Mouse (Mus musculus) retina, postnatal 1 day (tissue): ENCODE measurements around the gene Dpt.
A peak's percentile ranks its signal among the peaks of the same experiment; 100 is the strongest.
"Not testable (repeated sequence)": the region's sequence is repeated elsewhere in the genome, so short reads cannot be mapped to it uniquely, and the experiment has no call there.

ENCODE experiments used
- DNase-seq: peaks from one replicate; pipeline ENCODE4 v3.0.0-alpha.2; 2012

The Dpt gene

DNA sequence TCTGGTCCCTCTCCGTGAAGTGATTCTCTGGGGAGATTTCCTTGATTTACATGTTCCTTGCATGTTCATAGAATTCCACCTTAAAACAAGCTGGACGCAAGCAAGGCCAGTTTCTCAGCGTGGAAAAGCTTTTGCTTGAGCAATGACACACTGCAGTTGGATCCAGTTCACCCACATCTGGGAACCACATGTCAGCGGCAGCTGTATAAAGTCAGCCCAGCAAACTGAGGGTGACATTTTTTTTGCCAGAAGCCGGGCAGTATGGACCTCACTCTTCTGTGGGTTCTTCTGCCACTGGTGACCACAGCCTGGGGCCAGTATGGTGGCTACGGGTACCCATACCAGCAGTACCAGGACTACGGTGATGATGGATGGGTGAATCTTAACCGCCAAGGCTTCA is at the start of gene Dpt:
Dpt (plus strand) TSS at position 174 of the 400 bp plus-strand sequence.
- no peak for DNase-seq

GRCm38 (mm10) chr1:164753736-164754135 is 42.7 kb upstream of the Dpt start:
- DNase-seq: no peak

GRCm38 (mm10) chr1:164755671-164756070 is 40.8 kb upstream of the Dpt start:
- DNase-seq: no peak

- DNase-seq: no peak
Observed at GRCm38 (mm10) chr1:164756951-164757350, 39.5 kb upstream of the Dpt start.

GRCm38 (mm10) chr1:164758401-164758800 is 38.0 kb upstream of the Dpt start:
- DNase-seq: no peak

DNA sequence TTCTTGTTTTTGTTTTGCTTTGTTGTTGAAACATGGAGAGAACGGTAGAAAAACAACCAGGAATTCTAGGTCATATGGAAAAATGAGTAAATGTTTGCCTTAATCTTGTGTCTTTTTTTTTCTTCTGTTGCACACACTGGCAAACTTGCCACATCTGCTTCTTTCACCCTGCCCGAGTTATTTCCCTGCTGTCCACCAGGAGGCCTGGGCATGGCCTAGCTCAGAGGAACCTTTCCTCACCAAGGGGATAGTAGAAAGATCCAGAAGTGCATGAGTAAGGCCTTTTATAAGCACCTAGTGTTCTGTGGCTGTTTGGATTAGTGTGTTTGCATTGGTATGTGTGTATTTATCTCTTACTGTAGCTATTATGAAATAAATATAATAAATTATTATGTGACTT is 34.2 kb upstream of the Dpt start:
- DNase-seq: no peak

GRCm38 (mm10) chr1:164766646-164767045 is 29.8 kb upstream of the Dpt start:
- no peak for DNase-seq

- DNase-seq: no peak
Observed at GRCm38 (mm10) chr1:164770611-164771010, 25.8 kb upstream of the Dpt start.

- DNase-seq: no peak
Observed at GRCm38 (mm10) chr1:164780851-164781510, 15.5 kb upstream of the Dpt start.

GRCm38 (mm10) chr1:164786165-164786564 is 10.3 kb upstream of the Dpt start:
- DNase-seq: no peak

DNA sequence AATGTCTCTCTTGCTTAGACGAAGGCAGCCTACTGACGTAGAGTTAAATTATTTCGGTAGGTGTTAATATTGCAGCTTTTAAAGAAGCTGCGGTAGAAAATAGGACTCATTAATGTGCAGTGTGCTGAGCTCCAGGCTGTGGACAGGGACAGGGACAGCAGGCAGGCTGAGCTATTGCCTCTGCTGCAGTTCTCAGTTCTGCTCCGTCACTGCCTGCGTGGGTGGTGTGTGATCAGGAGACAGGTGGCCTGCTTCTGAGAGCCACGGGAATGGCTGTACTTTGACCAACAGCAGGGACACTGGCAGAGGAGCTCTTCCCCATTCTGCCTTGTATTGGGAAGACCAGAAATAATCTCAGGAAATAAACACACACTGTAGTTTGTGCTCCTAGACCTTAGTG is 8.7 kb upstream of the Dpt start:
- DNase-seq: no peak

GRCm38 (mm10) chr1:164788292-164788691 is 8.2 kb upstream of the Dpt start:
- DNase-seq: no peak

- not testable (repeated sequence) for DNase-seq
Observed at GRCm38 (mm10) chr1:164790296-164790695, 6.1 kb upstream of the Dpt start.

DNA sequence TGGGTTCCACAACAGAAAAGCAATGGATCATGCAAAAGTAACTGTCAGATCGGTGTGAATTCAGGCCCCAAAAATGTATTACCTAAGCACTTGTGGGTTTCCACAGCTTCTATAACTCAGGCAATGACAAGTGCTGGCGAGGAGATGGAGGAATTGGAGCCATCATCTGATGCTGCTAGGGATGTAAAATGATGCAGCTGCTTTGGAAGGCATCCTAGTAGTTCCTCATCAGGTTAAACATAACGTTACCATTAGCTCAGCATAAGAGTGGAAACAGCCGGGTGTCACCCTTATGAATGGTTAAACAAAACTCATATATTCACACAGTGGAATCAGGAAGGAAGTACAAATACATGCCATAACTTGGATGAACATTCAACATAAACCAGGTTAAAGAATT is 3.4 kb upstream of the Dpt start:
- DNase-seq: no peak

- no peak for DNase-seq
Observed at GRCm38 (mm10) chr1:164797746-164798285, 1.4 kb downstream of the Dpt start.

- peak; percentile 12 for DNase-seq
Observed at GRCm38 (mm10) chr1:164798471-164798922, 2.1 kb downstream of the Dpt start.

DNA sequence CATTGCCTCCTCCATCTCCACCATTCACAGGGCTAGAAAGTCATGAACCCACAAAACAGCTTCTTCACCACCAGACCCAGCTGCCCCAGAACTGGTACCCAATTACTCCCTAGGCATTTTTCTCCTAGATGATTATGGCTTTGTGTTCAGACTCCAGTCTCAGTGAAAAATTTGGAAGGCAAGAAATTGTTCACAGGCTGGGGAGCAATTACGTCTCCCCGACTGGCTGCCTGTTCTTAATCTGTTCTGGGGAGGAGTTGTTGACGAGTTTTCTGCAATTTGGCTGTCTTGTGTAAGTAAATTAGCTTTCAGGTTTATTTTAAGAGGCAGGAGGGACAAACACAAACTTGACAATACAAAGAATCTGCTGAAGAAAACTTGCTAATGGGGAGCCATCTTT is 2.7 kb downstream of the Dpt start:
- no peak for DNase-seq

DNA sequence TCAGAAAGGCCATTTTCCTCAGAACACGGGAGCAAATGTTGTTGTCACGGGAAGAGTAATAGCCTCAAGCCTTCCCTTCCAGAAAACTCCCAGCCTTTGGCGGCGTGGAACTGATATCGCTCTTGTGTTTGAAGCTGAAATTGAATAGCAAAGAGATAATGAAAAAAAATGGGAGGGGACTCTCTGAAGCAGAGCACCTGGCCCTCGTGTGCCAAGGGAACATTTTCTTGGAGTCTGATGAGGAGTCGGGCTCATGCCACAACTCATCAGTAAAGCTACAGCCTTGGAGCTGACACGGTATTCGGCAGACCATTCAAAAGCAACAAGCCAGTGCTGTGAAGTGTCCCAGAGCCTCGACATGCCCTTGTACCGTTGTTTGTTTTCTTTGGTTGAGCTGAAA is 7.8 kb downstream of the Dpt start:
- no peak for DNase-seq

- no peak for DNase-seq
Observed at GRCm38 (mm10) chr1:164804751-164805435, 8.4 kb downstream of the Dpt start.

DNA sequence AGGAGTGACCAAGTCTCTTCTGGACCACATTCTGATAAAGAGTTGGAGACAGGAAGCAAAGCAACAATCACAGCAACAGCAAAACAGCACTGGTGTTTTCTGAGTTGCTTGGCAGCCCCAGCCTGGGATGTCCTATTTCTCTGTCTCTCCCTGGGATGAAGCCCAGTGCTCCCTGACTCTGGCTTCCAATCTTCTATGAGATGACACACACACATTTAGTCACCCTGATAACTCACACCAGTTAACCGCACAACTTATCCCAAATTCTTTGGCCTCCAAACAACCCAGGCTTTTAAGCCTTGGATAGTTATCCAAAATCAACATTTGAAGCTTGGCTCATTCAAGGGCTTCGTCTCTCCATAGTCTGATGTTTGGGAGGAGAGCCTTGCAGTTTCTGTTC is 12.9 kb downstream of the Dpt start:
- no peak for DNase-seq

- no peak for DNase-seq
Observed at GRCm38 (mm10) chr1:164811296-164811695, 14.9 kb downstream of the Dpt start.

GRCm38 (mm10) chr1:164814243-164814642 is 17.8 kb downstream of the Dpt start:
- no peak for DNase-seq

- DNase-seq: no peak
Observed at GRCm38 (mm10) chr1:164815330-164815729, 18.9 kb downstream of the Dpt start.

- no peak for DNase-seq
Observed at GRCm38 (mm10) chr1:164817331-164817730, 20.9 kb downstream of the Dpt start.
